Mouse (Mus musculus) ovary, postnatal 36 days (tissue): ENCODE measurements around the gene Myl3.
A peak's percentile ranks its signal among the peaks of the same experiment; 100 is the strongest.

Experiments used
- DNase-seq: peaks from one replicate; pipeline ENCODE4 v3.0.0; 2022; ENCODE audit warnings: low spot score, mixed read lengths

Gene Myl3

GRCm38 (mm10) chr9:110731859-110732258 is 9.8 kb upstream of the Myl3 start:
- no peak for DNase-seq

GRCm38 (mm10) chr9:110732623-110733022 is 9.0 kb upstream of the Myl3 start:
- DNase-seq, result peak; percentile 77

GRCm38 (mm10) chr9:110733102-110733501 is 8.6 kb upstream of the Myl3 start:
- no peak for DNase-seq

- no peak for DNase-seq
These were observed 7.5 kb upstream of the Myl3 start for GRCm38 (mm10) chr9:110734154-110734553.

- no peak for DNase-seq
These were observed 5.3 kb upstream of the Myl3 start for GRCm38 (mm10) chr9:110736362-110736761.

GRCm38 (mm10) chr9:110738054-110738453 is 3.6 kb upstream of the Myl3 start:
- no peak for DNase-seq

GRCm38 (mm10) chr9:110739961-110740360 is 1.7 kb upstream of the Myl3 start:
- DNase-seq, result no peak

- peak; percentile 35 for DNase-seq
These were observed 762 bp downstream of the Myl3 start for GRCm38 (mm10) chr9:110742295-110742950.

- DNase-seq, result no peak
These were observed 1.3 kb downstream of the Myl3 start for GRCm38 (mm10) chr9:110742951-110743455.

- peak; percentile 40 for DNase-seq
These were observed 2.0 kb downstream of the Myl3 start for GRCm38 (mm10) chr9:110743456-110744323.

- DNase-seq, result no peak
These were observed 4.1 kb downstream of the Myl3 start for GRCm38 (mm10) chr9:110745752-110746151.

- DNase-seq, result no peak
These were observed 4.6 kb downstream of the Myl3 start for GRCm38 (mm10) chr9:110746238-110746637.

GRCm38 (mm10) chr9:110746961-110747360 is 5.3 kb downstream of the Myl3 start, which contains the start of gene Pth1r:
Gene Pth1r, minus strand, starts transcription at chr9:110747145.
- DNase-seq, result no peak

GRCm38 (mm10) chr9:110748451-110748850 is 6.8 kb downstream of the Myl3 start:
- DNase-seq, result no peak

- no peak for DNase-seq
These were observed 8.9 kb downstream of the Myl3 start for GRCm38 (mm10) chr9:110750404-110751187.

GRCm38 (mm10) chr9:110751412-110751811 is 9.8 kb downstream of the Myl3 start:
- no peak for DNase-seq

- no peak for DNase-seq
These were observed 11.3 kb downstream of the Myl3 start for GRCm38 (mm10) chr9:110752917-110753435.

- no peak for DNase-seq
These were observed 12.1 kb downstream of the Myl3 start for GRCm38 (mm10) chr9:110753773-110754172.

GRCm38 (mm10) chr9:110757816-110758215 is 16.2 kb downstream of the Myl3 start:
- DNase-seq, result no peak

- DNase-seq, result peak; percentile 76
These were observed 16.9 kb downstream of the Myl3 start for GRCm38 (mm10) chr9:110758605-110759004.

GRCm38 (mm10) chr9:110759265-110759664 is 17.6 kb downstream of the Myl3 start:
- DNase-seq, result peak; percentile 56

GRCm38 (mm10) chr9:110760886-110761285 is 19.2 kb downstream of the Myl3 start:
- no peak for DNase-seq
